Mouse (Mus musculus): ENCODE data around the gene Polr1e. TPM values are rescaled to one million over a fixed set of nuclear protein-coding genes. Genes with fewer than 3 reads are reported as not detected.

Gene Polr1e
- polyA plus RNA-seq, 1 experiment = 29.0 TPM

DNA sequence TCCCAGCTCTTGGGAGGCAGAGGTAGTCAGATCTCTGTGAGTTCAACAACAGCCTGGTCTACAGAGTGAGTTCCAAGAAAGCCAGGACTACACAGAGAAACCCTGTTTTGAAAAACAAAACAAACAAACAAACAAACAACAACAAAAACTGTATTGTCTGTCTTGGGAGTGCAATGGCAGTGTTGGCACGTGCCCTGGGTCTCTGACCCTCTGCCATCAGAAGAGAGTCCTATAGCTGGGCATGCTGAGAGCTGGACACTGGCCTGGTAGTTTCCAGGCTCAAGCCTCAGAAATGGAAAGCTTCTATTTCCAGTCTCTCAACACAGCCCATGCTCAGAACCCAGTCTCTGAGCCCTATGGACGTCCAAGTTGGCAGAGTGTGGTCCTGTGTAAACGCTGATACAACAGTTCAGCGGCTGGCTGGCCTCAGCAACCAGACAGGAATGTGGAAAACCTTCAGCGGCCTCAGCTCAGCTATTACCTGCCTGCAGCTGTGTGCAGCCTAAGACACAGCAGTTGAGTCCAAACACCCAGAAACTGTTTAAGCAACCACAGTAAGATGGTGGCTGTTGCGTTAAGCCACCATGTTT lies 42.3 kb upstream of the Polr1e start:
- H3K79me2 ChIP-seq (ENCODE audit: control insufficient read depth, insufficient read depth) = no peaks in the 10 kb centered on the region
- no peak overlapping the region for H3ac ChIP-seq (ENCODE audit: control insufficient read depth, insufficient read length, low read depth)
- no peak overlapping the region for H3K4me3 ChIP-seq (ENCODE audit: insufficient read depth, poor library complexity, severe bottlenecking)
- TF ChIP-seq CEBPB (IDR thresholded peaks at IDR 0.05; ENCODE audit: low read depth) = no peak
- TF ChIP-seq MAX (IDR thresholded peaks at IDR 0.05) = no peak
- TF ChIP-seq MYOD1 (IDR thresholded peaks at IDR 0.05; ENCODE audit: control insufficient read depth, insufficient read length, low read depth) = no peak
- TF ChIP-seq CTCF (IDR thresholded peaks at IDR 0.05; ENCODE audit: control insufficient read depth, insufficient read depth, insufficient read length) = no peak
- TF ChIP-seq FOSL1 (IDR thresholded peaks at IDR 0.05; ENCODE audit: insufficient read depth, low read length, poor library complexity, severe bottlenecking) = no peak
- TF ChIP-seq USF1 (IDR thresholded peaks at IDR 0.05; ENCODE audit: low read depth) = no peak
- TF ChIP-seq MYOG (IDR thresholded peaks at IDR 0.05; ENCODE audit: control insufficient read depth, extremely low read depth, insufficient read length) = no peak
- H3K36me3 ChIP-seq (ENCODE audit: control insufficient read depth, insufficient read depth) = no peaks in the 10 kb centered on the region
- no peaks in the 10 kb centered on the region for H3K27me3 ChIP-seq (ENCODE audit: control insufficient read depth, insufficient read depth, insufficient read length)
- H3K79me3 ChIP-seq (ENCODE audit: low read depth) = no peaks in the 10 kb centered on the region

DNA sequence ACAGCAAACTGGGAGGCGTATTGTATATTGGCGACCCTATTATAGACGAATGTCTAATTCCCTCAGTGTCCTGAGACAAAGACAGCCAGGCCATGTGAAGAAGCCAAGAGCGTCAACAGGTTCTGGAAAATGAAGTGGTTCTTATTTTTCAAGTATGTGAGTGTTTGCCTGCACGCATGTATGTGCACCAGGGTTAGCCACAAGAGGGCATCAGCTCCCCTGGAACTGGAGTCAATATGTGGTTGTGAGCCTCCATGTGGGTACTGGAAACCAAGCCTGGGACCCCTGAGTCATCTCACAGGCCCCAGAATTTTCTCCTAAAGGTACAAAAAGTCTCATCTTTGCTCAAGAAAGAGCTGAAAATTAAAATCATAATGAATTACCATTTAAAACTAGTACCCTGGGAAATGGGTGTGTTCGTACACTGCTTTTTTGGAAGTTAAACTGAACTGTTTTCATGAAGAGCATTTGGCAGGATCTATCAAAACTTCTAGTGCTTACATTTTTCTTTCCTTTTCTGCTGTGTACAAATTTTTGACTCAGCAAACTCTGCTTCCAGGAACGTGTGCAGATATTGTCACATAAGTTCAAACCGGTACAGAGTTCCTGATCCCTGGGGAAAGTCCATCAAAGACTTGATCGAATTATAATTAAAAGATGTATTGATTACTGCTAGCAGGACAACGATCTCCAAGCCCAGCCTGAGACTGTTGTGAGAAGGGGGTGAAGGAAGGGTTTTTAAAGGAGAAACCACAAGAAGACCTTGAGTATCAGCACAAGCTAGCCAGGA lies 41.3 kb upstream of the Polr1e start:
- Histone ChIP-seq H3K27me3 (ENCODE audit: control insufficient read depth, insufficient read depth, insufficient read length) (no peaks in the 10 kb centered on the region), H3K36me3 (ENCODE audit: control insufficient read depth, insufficient read depth) (no peaks in the 10 kb centered on the region), H3ac (ENCODE audit: control insufficient read depth, insufficient read length, low read depth) (no peak overlapping the region), H3K79me3 (ENCODE audit: low read depth) (no peaks in the 10 kb centered on the region), H3K79me2 (ENCODE audit: control insufficient read depth, insufficient read depth) (no peaks in the 10 kb centered on the region), H3K4me3 (ENCODE audit: insufficient read depth, poor library complexity, severe bottlenecking) (no peak overlapping the region)
- TF ChIP-seq CEBPB (IDR thresholded peaks at IDR 0.05; ENCODE audit: low read depth) = no peak

DNA sequence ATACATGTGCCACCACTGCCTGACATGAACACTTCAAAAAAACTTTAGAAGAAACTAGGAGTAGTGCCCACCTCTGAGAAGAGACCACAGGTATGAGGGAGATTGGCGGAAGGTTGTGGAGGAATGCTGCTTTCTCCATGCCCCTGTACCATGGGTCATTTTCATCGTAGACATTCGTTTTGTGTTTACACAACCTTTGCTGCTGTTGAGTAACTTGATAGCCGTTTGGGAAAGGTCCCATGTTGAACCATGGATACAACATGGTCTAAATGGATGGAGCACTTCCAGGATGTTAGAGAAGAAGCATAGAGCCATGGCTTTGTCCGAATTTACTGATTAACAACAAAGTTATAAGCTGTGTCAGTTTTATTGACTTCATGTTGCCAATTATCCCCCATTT lies 40.2 kb upstream of the Polr1e start:
- H3K79me2 ChIP-seq (ENCODE audit: control insufficient read depth, insufficient read depth) = no peaks in the 10 kb centered on the region
- no peaks in the 10 kb centered on the region for H3K27me3 ChIP-seq (ENCODE audit: control insufficient read depth, insufficient read depth, insufficient read length)
- TF ChIP-seq FOSL1 (IDR thresholded peaks at IDR 0.05; ENCODE audit: insufficient read depth, low read length, poor library complexity, severe bottlenecking) = no peak
- no peak for TF ChIP-seq MYOD1 (IDR thresholded peaks at IDR 0.05; ENCODE audit: control insufficient read depth, insufficient read length, low read depth)
- no peak for TF ChIP-seq CEBPB (IDR thresholded peaks at IDR 0.05; ENCODE audit: low read depth)
- no peak for TF ChIP-seq CTCF (IDR thresholded peaks at IDR 0.05; ENCODE audit: control insufficient read depth, insufficient read depth, insufficient read length)
- no peak for TF ChIP-seq MAX (IDR thresholded peaks at IDR 0.05)
- TF ChIP-seq MYOG (IDR thresholded peaks at IDR 0.05; ENCODE audit: control insufficient read depth, extremely low read depth, insufficient read length) = no peak
- no peak for TF ChIP-seq USF1 (IDR thresholded peaks at IDR 0.05; ENCODE audit: low read depth)
- H3ac ChIP-seq (ENCODE audit: control insufficient read depth, insufficient read length, low read depth) = no peak overlapping the region
- H3K4me3 ChIP-seq (ENCODE audit: insufficient read depth, poor library complexity, severe bottlenecking) = no peak overlapping the region
- H3K36me3 ChIP-seq (ENCODE audit: control insufficient read depth, insufficient read depth) = no peaks in the 10 kb centered on the region
- H3K79me3 ChIP-seq (ENCODE audit: low read depth) = no peaks in the 10 kb centered on the region

DNA sequence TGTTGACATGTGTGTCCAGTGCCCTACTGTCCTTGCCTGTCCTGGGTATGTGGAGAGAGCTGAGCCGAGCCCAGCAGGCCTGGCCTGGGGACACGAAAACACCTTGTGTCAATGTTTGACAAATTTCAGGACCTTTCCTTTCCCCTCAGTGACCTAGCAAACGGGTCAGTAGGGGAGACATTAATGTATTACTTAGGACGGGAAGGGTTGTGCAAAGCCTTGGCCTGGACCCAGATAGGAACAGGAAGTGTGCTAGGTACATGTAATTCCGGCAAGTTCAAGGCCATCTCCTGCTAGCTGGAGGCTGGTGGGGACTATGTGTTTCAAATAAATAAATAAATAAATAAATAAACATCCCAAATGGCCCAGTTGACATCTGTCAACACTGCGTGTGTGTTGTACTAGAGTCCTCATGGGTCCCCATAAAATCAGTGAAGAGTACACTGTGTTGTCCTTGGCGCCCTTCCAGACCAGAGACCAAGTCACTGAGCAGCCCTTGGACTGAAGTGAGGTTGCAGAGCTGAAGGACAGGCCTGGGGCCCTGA lies 38.5 kb upstream of the Polr1e start:
- no peak overlapping the region for H3K4me3 ChIP-seq (ENCODE audit: insufficient read depth, poor library complexity, severe bottlenecking)
- H3K79me2 ChIP-seq (ENCODE audit: control insufficient read depth, insufficient read depth) = no peaks in the 10 kb centered on the region
- no peak overlapping the region for H3ac ChIP-seq (ENCODE audit: control insufficient read depth, insufficient read length, low read depth)
- no peaks in the 10 kb centered on the region for H3K27me3 ChIP-seq (ENCODE audit: control insufficient read depth, insufficient read depth, insufficient read length)
- H3K79me3 ChIP-seq (ENCODE audit: low read depth) = no peaks in the 10 kb centered on the region
- TF ChIP-seq USF1 (IDR thresholded peaks at IDR 0.05; ENCODE audit: low read depth) (no peak), FOSL1 (IDR thresholded peaks at IDR 0.05; ENCODE audit: insufficient read depth, low read length, poor library complexity, severe bottlenecking) (no peak), CTCF (IDR thresholded peaks at IDR 0.05; ENCODE audit: control insufficient read depth, insufficient read depth, insufficient read length) (no peak)
- H3K36me3 ChIP-seq (ENCODE audit: control insufficient read depth, insufficient read depth) = no peaks in the 10 kb centered on the region

DNA sequence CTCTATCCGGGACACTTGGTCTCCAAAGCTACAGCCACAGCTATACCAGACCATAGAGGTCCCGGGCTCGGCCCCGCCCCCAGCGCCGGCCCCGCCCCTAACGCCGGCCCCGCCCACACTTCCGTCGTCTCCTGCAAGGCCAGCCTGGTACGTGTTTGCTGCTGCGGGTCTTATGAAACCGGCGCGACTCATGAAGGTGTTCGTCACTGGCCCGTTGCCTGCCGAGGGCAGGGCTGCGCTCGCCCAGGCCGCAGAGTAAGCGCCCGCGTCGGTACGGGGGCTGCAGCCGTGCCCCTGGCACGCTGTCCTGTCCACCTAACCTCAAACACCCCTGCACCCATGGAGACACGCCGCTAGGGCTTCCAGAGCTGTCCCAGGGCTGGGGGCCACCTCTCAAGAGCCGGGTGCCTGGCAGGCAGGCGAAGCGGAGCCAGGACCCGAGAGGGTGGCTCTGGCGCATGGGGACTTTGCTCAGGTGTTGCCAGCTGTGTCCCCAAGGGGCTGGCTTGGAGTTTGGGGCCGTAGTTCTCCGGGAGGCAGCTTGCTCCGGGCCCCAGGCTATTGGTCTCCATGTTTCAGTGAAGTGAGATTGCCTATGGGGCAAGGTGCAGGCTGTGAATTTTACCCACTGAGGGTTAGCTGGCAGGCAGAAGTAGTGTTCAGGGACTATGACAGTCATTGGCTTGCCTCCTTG lies 37.0 kb upstream of the Polr1e start, which contains the start of gene Grhpr:
Grhpr (plus strand) TSS at position 116 of the 694 bp plus-strand sequence.
- peak within 1 kb of the TSS; percentile 89 for H3ac ChIP-seq (ENCODE audit: control insufficient read depth, insufficient read length, low read depth)
- no peak for TF ChIP-seq MYOD1 (IDR thresholded peaks at IDR 0.05; ENCODE audit: control insufficient read depth, insufficient read length, low read depth)
- no peak for TF ChIP-seq USF1 (IDR thresholded peaks at IDR 0.05; ENCODE audit: low read depth)
- TF ChIP-seq CTCF (IDR thresholded peaks at IDR 0.05; ENCODE audit: control insufficient read depth, insufficient read depth, insufficient read length) = no peak
- no peak for TF ChIP-seq MAX (IDR thresholded peaks at IDR 0.05)
- no peak for TF ChIP-seq CEBPB (IDR thresholded peaks at IDR 0.05; ENCODE audit: low read depth)
- TF ChIP-seq MYOG (IDR thresholded peaks at IDR 0.05; ENCODE audit: control insufficient read depth, extremely low read depth, insufficient read length) = no peak
- no peak for TF ChIP-seq FOSL1 (IDR thresholded peaks at IDR 0.05; ENCODE audit: insufficient read depth, low read length, poor library complexity, severe bottlenecking)
- H3K27me3 ChIP-seq (ENCODE audit: control insufficient read depth, insufficient read depth, insufficient read length) = no peaks in the 10 kb centered on the region
- peak within 1 kb of the TSS; percentile 39 for H3K4me3 ChIP-seq (ENCODE audit: insufficient read depth, poor library complexity, severe bottlenecking)
- H3K79me2 ChIP-seq (ENCODE audit: control insufficient read depth, insufficient read depth) = no peaks in the 10 kb centered on the region
- no peaks in the 10 kb centered on the region for H3K36me3 ChIP-seq (ENCODE audit: control insufficient read depth, insufficient read depth)
- no peaks in the 10 kb centered on the region for H3K79me3 ChIP-seq (ENCODE audit: low read depth)

Data from C2C12 (cell line).